Mouse (Mus musculus) myocyte (in vitro differentiated cells): ENCODE measurements around the gene Mboat2.

Source experiments
- CEBPB ChIP-seq: IDR thresholded peaks from 2 replicates; pipeline ENCODE4 v1.6.1; 2011; ENCODE audit warnings: mild to moderate bottlenecking, moderate library complexity; ENCODE audit not compliant: poor library complexity, insufficient read depth, severe bottlenecking
- E2F4 ChIP-seq: IDR thresholded peaks from one replicate; pipeline ENCODE4 v1.6.1; 2011; ENCODE audit warnings: mild to moderate bottlenecking, control low read depth, moderate library complexity; ENCODE audit not compliant: insufficient read depth
- MAX ChIP-seq: IDR thresholded peaks from one replicate; pipeline ENCODE4 v1.6.1; 2011; ENCODE audit warnings: low read depth, mild to moderate bottlenecking, control low read depth
- MYOD1 ChIP-seq, 3 experiments: IDR thresholded peaks; one replicate each; pipeline ENCODE4 v1.6.1; 2011; ENCODE audit warnings: control low read depth in 2 of 3, low read depth in 2 of 3, mild to moderate bottlenecking in 2 of 3, moderate library complexity in 1 of 3; ENCODE audit not compliant: insufficient read length in 2 of 3, control insufficient read depth in 1 of 3
- MYOG ChIP-seq, 3 experiments: IDR thresholded peaks; one replicate each; pipeline ENCODE4 v1.6.1; 2011; ENCODE audit warnings: control low read depth in 2 of 3, low read depth in 2 of 3, mild to moderate bottlenecking in 2 of 3; ENCODE audit not compliant: insufficient read length in 2 of 3, control insufficient read depth in 1 of 3, insufficient read depth in 1 of 3
- POLR2A ChIP-seq: IDR thresholded peaks from one replicate; pipeline ENCODE4 v1.6.1; 2011; ENCODE audit warnings: low read depth, mild to moderate bottlenecking, control low read depth, moderate library complexity; ENCODE audit not compliant: insufficient read length
- POLR2AphosphoS2 ChIP-seq: IDR thresholded peaks from one replicate; pipeline ENCODE4 v1.6.1; 2011; ENCODE audit warnings: low read depth, control low read depth; ENCODE audit not compliant: insufficient read length
- SRF ChIP-seq: IDR thresholded peaks from one replicate; pipeline ENCODE4 v1.6.1; 2011; ENCODE audit warnings: low read depth; ENCODE audit not compliant: control insufficient read depth, insufficient read length
- TCF12 ChIP-seq: IDR thresholded peaks from one replicate; pipeline ENCODE4 v1.6.1; 2011; ENCODE audit warnings: mild to moderate bottlenecking, control low read depth; ENCODE audit not compliant: poor library complexity, insufficient read depth, severe bottlenecking
- USF1 ChIP-seq: IDR thresholded peaks from one replicate; pipeline ENCODE4 v1.6.1; 2011; ENCODE audit warnings: low read depth, mild to moderate bottlenecking, control low read depth, moderate library complexity

- no peak for TF ChIP-seq POLR2A
- no peak for TF ChIP-seq SRF
- TF ChIP-seq USF1: no peak
- TF ChIP-seq CEBPB: no peak
- no peak for TF ChIP-seq MAX
- no peak for TF ChIP-seq TCF12
- no peak for TF ChIP-seq E2F4
- TF ChIP-seq MYOG (IDR thresholded peaks at IDR 0.05; ENCODE audit: control insufficient read depth in 1 of 3, insufficient read depth in 1 of 3, insufficient read length in 2 of 3, low read depth in 2 of 3): no peak
- TF ChIP-seq POLR2AphosphoS2: no peak
- TF ChIP-seq MYOD1 (IDR thresholded peaks at IDR 0.05; ENCODE audit: control insufficient read depth in 1 of 3, insufficient read length in 2 of 3, low read depth in 2 of 3): no peak
These were observed 112.1 kb downstream of the Mboat2 start for GRCm38 (mm10) chr12:24942619-24943287.
